Comparison of ENCODE assay signal across 8 mouse cellular contexts in genomic region chr5:149353039-149353655, GRCm38 (mm10). TPM values are rescaled to one million over a fixed set of nuclear protein-coding genes. Genes with fewer than 3 reads are reported as not detected.
A peak's percentile ranks its signal among the peaks of the same experiment; 100 is the strongest.
DNase-seq lines count a peak whose midpoint lies in the region; ATAC-seq lines count a peak whose summit lies in the region.

No protein-coding gene starts in this region.

- no peaks in the 10 kb centered on the region for H3K27me3 ChIP-seq in kidney, embryonic 16.5 days (ENCODE audit: insufficient read depth, low read length)
- no peaks in the 10 kb centered on the region for H3K27me3 ChIP-seq in embryonic facial prominence, embryonic 12.5 days
- no peaks in the 10 kb centered on the region for H3K27me3 ChIP-seq in heart, embryonic 11.5 days (ENCODE audit: control insufficient read depth, insufficient read depth, low read length)
- H3K27me3 ChIP-seq in limb, embryonic 11.5 days (ENCODE audit: control insufficient read depth, insufficient read depth, low read length), result no peaks in the 10 kb centered on the region

- H3K9me3 ChIP-seq in kidney, embryonic 16.5 days (ENCODE audit: low read length), result no peaks in the 10 kb centered on the region
- no peaks in the 10 kb centered on the region for H3K9me3 ChIP-seq in embryonic facial prominence, embryonic 12.5 days
- no peaks in the 10 kb centered on the region for H3K9me3 ChIP-seq in heart, embryonic 11.5 days (replicated peaks; ENCODE audit: control insufficient read depth, low read length)
- H3K9me3 ChIP-seq in limb, embryonic 11.5 days (ENCODE audit: control insufficient read depth, low read length), result no peaks in the 10 kb centered on the region

- H3K27ac ChIP-seq in kidney, embryonic 16.5 days (ENCODE audit: low read length), result peak overlapping the region; percentile 19; the same call in 1 of the 2 replicates
- H3K27ac ChIP-seq in embryonic facial prominence, embryonic 12.5 days, result peak overlapping the region; percentile 85
- peak overlapping the region; percentile 47 for H3K27ac ChIP-seq in heart, embryonic 11.5 days (ENCODE audit: low read depth, low read length)
- H3K27ac ChIP-seq in limb, embryonic 11.5 days (replicated peaks; ENCODE audit: low read depth, low read length), result peak overlapping the region; percentile 72

- H3K4me2 ChIP-seq in kidney, embryonic 16.5 days (replicated peaks; ENCODE audit: low read depth, low read length), result 0 out of 2 replicates have a peak overlapping the region, but pooled peaks have one; percentile 14
- no peak overlapping the region for H3K4me2 ChIP-seq in embryonic facial prominence, embryonic 12.5 days (replicated peaks)
- H3K4me2 ChIP-seq in heart, embryonic 11.5 days, result peak overlapping the region; percentile 17; the same call in 1 of the 2 replicates
- H3K4me2 ChIP-seq in limb, embryonic 11.5 days (ENCODE audit: low read depth, severe bottlenecking), result no peak overlapping the region

- no peak for DNase-seq in kidney, adult 9 months
- peak; percentile 65 for DNase-seq in adrenal gland, postnatal 10 days
- peak; percentile 89 for DNase-seq in limb, embryonic 11.5 days (ENCODE audit: low spot score)
- peak; percentile 59 for DNase-seq in neural tube, embryonic 10.5 days (ENCODE audit: extremely low spot score, low spot score)
- DNase-seq in natural killer cell, adult 2 months (ENCODE audit: low spot score in 2 of 2), result no peak

- no peaks in the 10 kb centered on the region for H3K36me3 ChIP-seq in kidney, embryonic 16.5 days (ENCODE audit: insufficient read depth, low read length)
- no peaks in the 10 kb centered on the region for H3K36me3 ChIP-seq in embryonic facial prominence, embryonic 12.5 days
- H3K36me3 ChIP-seq in heart, embryonic 11.5 days (ENCODE audit: control insufficient read depth, insufficient read depth, low read length), result no peaks in the 10 kb centered on the region
- H3K36me3 ChIP-seq in limb, embryonic 11.5 days (ENCODE audit: control insufficient read depth, insufficient read depth, low read length), result no peaks in the 10 kb centered on the region

- WGBS in kidney, embryonic 16.5 days, result 14% methylated on average over 14 of the region's 14 CpGs
- 10% methylated on average over 14 of the region's 14 CpGs for WGBS in embryonic facial prominence, embryonic 12.5 days
- 16% methylated on average over 14 of the region's 14 CpGs for WGBS in heart, embryonic 11.5 days (ENCODE audit: insufficient replicate concordance)
- WGBS in limb, embryonic 11.5 days, result 17% methylated on average over 14 of the region's 14 CpGs

- no peak overlapping the region for H3K9ac ChIP-seq in kidney, embryonic 16.5 days (replicated peaks; ENCODE audit: low read length)
- no peak overlapping the region for H3K9ac ChIP-seq in embryonic facial prominence, embryonic 12.5 days
- H3K9ac ChIP-seq in heart, embryonic 11.5 days (ENCODE audit: low read depth, low read length), result no peak overlapping the region
- no peak overlapping the region for H3K9ac ChIP-seq in limb, embryonic 11.5 days (ENCODE audit: low read length)

- H3K4me3 ChIP-seq in kidney, embryonic 16.5 days (ENCODE audit: low read length), result no peak overlapping the region
- H3K4me3 ChIP-seq in embryonic facial prominence, embryonic 12.5 days, result no peak overlapping the region
- no peak overlapping the region for H3K4me3 ChIP-seq in heart, embryonic 11.5 days (ENCODE audit: low read depth, low read length)
- H3K4me3 ChIP-seq in limb, embryonic 11.5 days (ENCODE audit: low read depth, low read length), result no peak overlapping the region

- H3K4me1 ChIP-seq in kidney, embryonic 16.5 days (ENCODE audit: insufficient read depth, low read length), result peaks cover 25% of the 10 kb centered on the region
- H3K4me1 ChIP-seq in embryonic facial prominence, embryonic 12.5 days, result peaks cover 29% of the 10 kb centered on the region
- H3K4me1 ChIP-seq in heart, embryonic 11.5 days (ENCODE audit: control insufficient read depth, insufficient read depth, low read length), result peaks cover 9% of the 10 kb centered on the region
- H3K4me1 ChIP-seq in limb, embryonic 11.5 days (ENCODE audit: control insufficient read depth, insufficient read depth, low read length), result peaks cover 14% of the 10 kb centered on the region

- ATAC-seq in kidney, embryonic 16.5 days (ENCODE audit: low FRiP score, low TSS enrichment), result peak; percentile 77
- peak; percentile 86 for ATAC-seq in embryonic facial prominence, embryonic 12.5 days (ENCODE audit: insufficient number of reproducible peaks, insufficient read depth, low FRiP score, low TSS enrichment)
- peak; percentile 71 for ATAC-seq in heart, embryonic 11.5 days (replicated peaks; ENCODE audit: insufficient number of reproducible peaks, low FRiP score, low TSS enrichment)
- ATAC-seq in limb, embryonic 11.5 days (ENCODE audit: insufficient number of reproducible peaks, low FRiP score, low TSS enrichment, low read depth), result peak; percentile 88

RNA-seq across cellular contexts. Expression of gene Medag, which starts 58.4 kb away (rescaled TPM):
- polyA plus RNA-seq in kidney, embryonic 16.5 days (2015; fragmentation: Nextera tagmentation; extraction: Ambion mirVana), result 0.22 and 0.49 TPM in 2 replicates
- total RNA-seq in adrenal gland, postnatal 10 days (2021), result 1 to 10 TPM; 7.0 to 7.2 TPM
- polyA plus RNA-seq in embryonic facial prominence, embryonic 12.5 days (2016; fragmentation: Nextera tagmentation; extraction: Ambion mirVana), result 0.89 and 1.3 TPM in 2 replicates
- 0.75 and 0.96 TPM in 2 replicates for polyA plus RNA-seq in heart, embryonic 11.5 days (2014; fragmentation: Nextera tagmentation; extraction: Ambion mirVana)
- polyA plus RNA-seq in limb, embryonic 11.5 days (2014; fragmentation: Nextera tagmentation; extraction: Ambion mirVana), result 0.32 and 0.50 TPM in 2 replicates

Comparison
In these comparisons a context has a peak if more than half of its experiments do, and no peak if none do; other contexts are left out.
1. H3K27ac ChIP-seq: peak in every context shown above with its lines; median percentile 85 in embryonic facial prominence, embryonic 12.5 days; 72 in limb, embryonic 11.5 days; 47 in heart, embryonic 11.5 days; 19 in kidney, embryonic 16.5 days.
2. H3K4me2 ChIP-seq: peak in kidney, embryonic 16.5 days (single experiment) and heart, embryonic 11.5 days (single experiment); none in embryonic facial prominence, embryonic 12.5 days (single experiment) and limb, embryonic 11.5 days (single experiment).
3. DNase-seq: peak in adrenal gland, postnatal 10 days (single experiment), limb, embryonic 11.5 days (single experiment) and neural tube, embryonic 10.5 days (single experiment); none in kidney, adult 9 months (single experiment) and natural killer cell, adult 2 months (0 of 2).
4. Peak in every context shown above with its lines, with median percentiles within 50 percentile points of each other: ATAC-seq.